Mouse (Mus musculus) liver, embryonic 14.5 days (tissue): Measurements from ENCODE around the gene Wdr20rt.

ENCODE experiments used
- CTCF ChIP-seq: IDR thresholded peaks from 2 replicates; pipeline ENCODE4 v1.5.1; 2016; ENCODE audit warnings: antibody characterized with exemption, low read depth, control low read depth
- EP300 ChIP-seq: IDR thresholded peaks from 2 replicates; pipeline ENCODE4 v1.6.1; 2016; ENCODE audit warnings: antibody characterized with exemption, low read depth

- no peak for TF ChIP-seq CTCF
- no peak for TF ChIP-seq EP300
Observed at GRCm38 (mm10) chr12:65228628-65229027, 3.3 kb downstream of the Wdr20rt start.
